Mouse (Mus musculus) neural tube, embryonic 13.5 days (tissue): ENCODE measurements around the gene 9530068E07Rik. TPM values are rescaled to one million over a fixed set of nuclear protein-coding genes. Genes with fewer than 3 reads are reported as not detected.
"Not testable (repeated sequence)": the region's sequence is repeated elsewhere in the genome, so short reads cannot be mapped to it uniquely, and the experiment has no call there.

Source experiments
- ATAC-seq: fragments of 200-750 bp; cut with Nextera tagmentation; 2 replicates; pipeline ENCODE4 v1.8.0; 2017; ENCODE audit warnings: low read depth, mild to moderate bottlenecking, moderate TSS enrichment, moderate library complexity
- H3K27ac ChIP-seq: fragments of 300-500 bp; sonication (generic); replicated peaks from 2 replicates; pipeline ENCODE4 v1.5.1; 2015; ENCODE audit warnings: moderate library complexity, mild to moderate bottlenecking, inconsistent platforms
- H3K27me3 ChIP-seq: fragments of 300-500 bp; sonication (generic); 2 replicates; pipeline ENCODE4 v1.6.1; 2015; ENCODE audit warnings: mild to moderate bottlenecking, inconsistent platforms
- H3K36me3 ChIP-seq: fragments of 300-500 bp; sonication (generic); 2 replicates; pipeline ENCODE4 v1.6.1; 2015; ENCODE audit warnings: mild to moderate bottlenecking, inconsistent platforms
- H3K4me1 ChIP-seq: fragments of 300-500 bp; sonication (generic); replicated peaks from 2 replicates; pipeline ENCODE4 v1.6.1; 2015; ENCODE audit warnings: inconsistent platforms
- H3K4me2 ChIP-seq: fragments of 300-500 bp; sonication (generic); 2 replicates; pipeline ENCODE4 v1.6.1; 2015; ENCODE audit warnings: inconsistent platforms, mild to moderate bottlenecking, moderate library complexity
- H3K4me3 ChIP-seq: fragments of 300-500 bp; sonication (generic); 2 replicates; pipeline ENCODE4 v1.5.1; 2015; ENCODE audit warnings: mild to moderate bottlenecking, inconsistent platforms
- H3K9ac ChIP-seq: fragments of 300-500 bp; sonication (generic); 2 replicates; pipeline ENCODE4 v1.6.1; 2015; ENCODE audit warnings: moderate library complexity, mild to moderate bottlenecking, inconsistent platforms
- H3K9me3 ChIP-seq: fragments of 300-500 bp; sonication (generic); 2 replicates; pipeline ENCODE4 v1.6.1; 2016; ENCODE audit warnings: inconsistent platforms
- WGBS: fragments of 180-500 bp; shearing (Covaris S2); methylation state at CpG from one replicate; pipeline ENCODE4 v1.1.7; 2015; 5-methylcytosine and 5-hydroxymethylcytosine counted together
- polyA plus RNA-seq: library from polyadenylated mRNA; unstranded; fragments of >200 nt; fragmentation: Nextera tagmentation; extraction: Ambion mirVana; gene quantifications from 2 replicates; pipeline ENCODE4 v1.2.1, GENCODE M21; 2015

The 9530068E07Rik gene
- polyA plus RNA-seq, 1 experiment from 2014 or later: 123 TPM

DNA sequence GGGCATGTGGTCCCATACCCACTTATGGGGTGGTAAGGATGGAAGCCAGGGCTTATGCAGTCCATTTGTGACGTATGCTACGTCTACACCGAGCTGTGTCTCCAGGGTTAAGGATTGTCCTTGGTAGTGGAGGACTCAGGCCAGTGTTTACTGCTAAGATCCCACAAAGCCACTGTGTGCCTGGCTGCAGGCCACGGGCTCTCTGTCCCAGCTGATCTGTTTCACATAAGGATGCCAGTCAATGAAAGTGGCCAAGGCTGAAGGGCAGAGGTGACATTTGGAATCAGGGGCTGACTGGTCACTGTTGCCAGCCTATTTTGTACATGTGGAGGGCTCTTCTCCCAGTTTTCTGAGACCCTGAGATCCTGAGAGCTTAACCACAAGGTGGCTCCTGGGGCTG, 18.6 kb upstream of the 9530068E07Rik start:
- Histone ChIP-seq H3K27me3 (no peaks in the 10 kb centered on the region), H3K4me3 (no peak overlapping the region), H3K9me3 (no peaks in the 10 kb centered on the region), H3K27ac (no peak overlapping the region), H3K9ac (no peak overlapping the region), H3K4me1 (peaks cover 8% of the 10 kb centered on the region; the same call in 1 of the 2 replicates), H3K36me3 (peaks cover 67% of the 10 kb centered on the region), H3K4me2 (no peak overlapping the region)
- ATAC-seq: no peak
- 87% methylated on average over 4 of the region's 4 CpGs for WGBS

DNA sequence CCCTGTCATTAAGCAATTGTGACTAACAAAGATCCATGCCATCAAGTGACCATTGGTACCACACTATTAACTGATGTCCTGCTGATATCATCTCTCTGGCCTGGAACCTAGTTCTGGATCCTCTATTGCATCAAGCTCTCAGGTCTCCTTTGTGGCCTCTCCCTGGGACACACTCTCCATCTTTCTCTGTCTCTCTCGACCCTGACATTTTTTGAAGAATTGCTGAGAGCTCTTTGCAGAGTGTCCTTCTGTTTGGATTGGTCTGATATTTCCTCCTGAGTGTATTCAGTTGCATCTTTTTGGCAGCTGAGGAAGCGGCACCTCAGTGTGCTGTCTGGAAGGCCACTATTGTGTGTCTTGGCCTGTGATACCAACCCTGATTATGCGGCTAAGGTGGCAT, 17.0 kb upstream of the 9530068E07Rik start:
- Histone ChIP-seq H3K4me1 (0 out of 2 replicates have a peak, but pooled peaks cover under 1% of the 10 kb centered on the region), H3K36me3 (peaks cover 83% of the 10 kb centered on the region)
- WGBS: 89% methylated on average over 3 of the region's 3 CpGs

DNA sequence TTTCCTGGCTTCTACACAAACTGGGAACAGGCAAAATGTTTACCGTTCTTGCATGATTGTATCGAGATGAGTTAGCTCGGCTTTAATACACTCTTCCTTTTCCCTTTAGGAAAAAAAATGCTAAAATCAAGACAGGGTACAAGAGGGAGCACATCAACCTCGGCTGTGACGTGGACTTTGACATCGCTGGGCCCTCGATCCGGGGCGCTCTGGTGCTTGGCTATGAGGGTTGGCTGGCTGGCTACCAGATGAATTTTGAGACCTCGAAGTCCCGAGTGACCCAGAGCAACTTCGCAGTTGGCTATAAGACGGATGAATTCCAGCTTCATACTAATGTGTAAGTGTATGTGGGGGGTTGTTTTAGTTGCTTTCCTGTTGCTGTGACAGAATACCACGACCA, 12.5 kb upstream of the 9530068E07Rik start:
- no peak for ATAC-seq
- Histone ChIP-seq H3K27me3 (no peaks in the 10 kb centered on the region), H3K36me3 (peaks cover 84% of the 10 kb centered on the region), H3K4me2 (no peak overlapping the region), H3K27ac (no peak overlapping the region), H3K9ac (no peak overlapping the region), H3K9me3 (no peaks in the 10 kb centered on the region), H3K4me3 (no peak overlapping the region), H3K4me1 (no peaks in the 10 kb centered on the region)
- WGBS: 95% methylated on average over 14 of the region's 14 CpGs

More for the DNA sequence above, 17.0 kb upstream of the 9530068E07Rik start:
- no peaks in the 10 kb centered on the region for H3K27me3 ChIP-seq
- H3K4me2 ChIP-seq: no peak overlapping the region
- no peak overlapping the region for H3K27ac ChIP-seq
- H3K4me3 ChIP-seq: no peak overlapping the region
- H3K9ac ChIP-seq: no peak overlapping the region
- no peaks in the 10 kb centered on the region for H3K9me3 ChIP-seq
- ATAC-seq: no peak

DNA sequence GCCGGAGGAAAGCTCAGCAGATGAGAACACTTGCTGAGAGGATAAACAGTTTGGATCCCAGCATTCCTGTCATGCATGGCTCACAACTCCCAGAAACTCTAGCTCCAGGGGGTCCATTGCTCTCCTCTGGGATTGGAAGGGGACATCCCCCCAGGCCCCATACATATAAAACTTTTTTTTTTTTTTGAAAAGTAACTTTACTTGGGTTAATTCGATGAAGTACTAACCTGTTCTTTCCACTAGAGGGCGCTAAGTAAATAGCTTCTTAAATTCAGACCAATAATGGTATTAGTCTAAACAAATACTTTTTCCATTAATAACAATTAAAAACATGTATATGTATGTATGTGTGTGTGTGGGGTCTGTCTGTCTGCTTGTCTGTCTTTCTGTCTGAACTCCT, 11.6 kb upstream of the 9530068E07Rik start:
- Histone ChIP-seq H3K36me3 (peaks cover 83% of the 10 kb centered on the region), H3K27me3 (no peaks in the 10 kb centered on the region), H3K9ac (no peak overlapping the region), H3K4me2 (no peak overlapping the region), H3K27ac (no peak overlapping the region), H3K9me3 (no peaks in the 10 kb centered on the region), H3K4me1 (no peaks in the 10 kb centered on the region), H3K4me3 (no peak overlapping the region)
- 56% methylated on average over 3 of the region's 3 CpGs for WGBS
- no peak for ATAC-seq

DNA sequence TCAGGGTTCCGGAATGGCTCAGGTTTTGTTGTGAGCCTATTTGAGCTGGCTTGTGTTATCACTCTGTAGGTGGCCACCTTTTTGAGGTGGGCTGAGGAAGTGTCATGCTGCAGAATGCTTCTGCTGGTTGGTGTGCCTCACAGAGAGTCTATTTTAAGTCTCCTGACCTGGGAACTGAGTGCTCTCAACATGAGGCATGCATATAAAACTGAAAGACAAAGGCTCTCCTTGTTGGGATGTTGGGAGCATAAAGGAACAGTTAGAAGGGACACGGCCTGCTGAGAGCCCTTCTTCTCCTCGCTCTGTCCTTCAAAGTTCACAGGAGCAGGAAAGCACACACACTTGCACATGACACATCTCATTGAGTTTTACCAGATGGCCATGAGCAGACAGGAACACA, 9.3 kb upstream of the 9530068E07Rik start:
- WGBS: 77% methylated on average over 3 of the region's 3 CpGs

DNA sequence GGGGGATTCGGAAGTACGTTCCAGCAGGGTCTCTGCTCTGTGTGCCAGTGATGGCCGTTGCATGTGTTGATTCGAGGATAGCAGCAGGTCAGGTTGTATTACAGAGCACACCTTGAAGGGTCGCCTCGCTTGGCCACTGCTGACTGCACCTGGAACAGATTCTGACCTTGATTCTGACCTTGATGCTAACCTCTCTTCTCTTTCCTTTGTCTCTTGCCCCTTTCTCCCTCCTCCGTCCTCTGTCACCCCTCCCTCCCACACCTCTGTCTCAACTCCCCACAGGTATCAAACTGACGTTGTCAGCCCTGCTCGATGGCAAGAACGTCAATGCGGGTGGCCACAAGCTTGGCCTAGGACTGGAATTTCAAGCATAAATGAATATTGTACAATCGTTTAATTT, 8.1 kb upstream of the 9530068E07Rik start:
- Histone ChIP-seq H3K36me3 (peaks cover 71% of the 10 kb centered on the region), H3K4me1 (no peaks in the 10 kb centered on the region), H3K27ac (no peak overlapping the region), H3K9ac (no peak overlapping the region), H3K9me3 (no peaks in the 10 kb centered on the region), H3K27me3 (no peaks in the 10 kb centered on the region), H3K4me3 (no peak overlapping the region), H3K4me2 (no peak overlapping the region)
- WGBS: 92% methylated on average over 12 of the region's 12 CpGs
- ATAC-seq: no peak

More for the DNA sequence above, 9.3 kb upstream of the 9530068E07Rik start:
- no peaks in the 10 kb centered on the region for H3K27me3 ChIP-seq
- H3K4me3 ChIP-seq: no peak overlapping the region
- H3K36me3 ChIP-seq: peaks cover 80% of the 10 kb centered on the region
- ATAC-seq: no peak
- no peaks in the 10 kb centered on the region for H3K4me1 ChIP-seq
- H3K27ac ChIP-seq: no peak overlapping the region
- no peak overlapping the region for H3K9ac ChIP-seq
- no peak overlapping the region for H3K4me2 ChIP-seq
- no peaks in the 10 kb centered on the region for H3K9me3 ChIP-seq

- not testable (repeated sequence) for H3K4me2 ChIP-seq, H3K27me3 ChIP-seq, H3K9me3 ChIP-seq, H3K4me1 ChIP-seq, ATAC-seq, H3K27ac ChIP-seq, H3K9ac ChIP-seq, H3K4me3 ChIP-seq
- peaks cover 63% of the 10 kb centered on the region for H3K36me3 ChIP-seq
- 93% methylated on average over 5 of the region's 5 CpGs for WGBS
Measured at GRCm38 (mm10) chr11:52388979-52389378, 7.2 kb upstream of the 9530068E07Rik start.

GRCm38 (mm10) chr11:52389933-52390332, 6.3 kb upstream of the 9530068E07Rik start:
- no peak for ATAC-seq
- Histone ChIP-seq H3K27ac (no peak overlapping the region), H3K36me3 (peaks cover 55% of the 10 kb centered on the region), H3K27me3 (no peaks in the 10 kb centered on the region), H3K4me2 (no peak overlapping the region), H3K4me3 (no peak overlapping the region), H3K4me1 (no peaks in the 10 kb centered on the region), H3K9ac (no peak overlapping the region), H3K9me3 (no peaks in the 10 kb centered on the region)
- WGBS: 91% methylated on average over 7 of the region's 7 CpGs

DNA sequence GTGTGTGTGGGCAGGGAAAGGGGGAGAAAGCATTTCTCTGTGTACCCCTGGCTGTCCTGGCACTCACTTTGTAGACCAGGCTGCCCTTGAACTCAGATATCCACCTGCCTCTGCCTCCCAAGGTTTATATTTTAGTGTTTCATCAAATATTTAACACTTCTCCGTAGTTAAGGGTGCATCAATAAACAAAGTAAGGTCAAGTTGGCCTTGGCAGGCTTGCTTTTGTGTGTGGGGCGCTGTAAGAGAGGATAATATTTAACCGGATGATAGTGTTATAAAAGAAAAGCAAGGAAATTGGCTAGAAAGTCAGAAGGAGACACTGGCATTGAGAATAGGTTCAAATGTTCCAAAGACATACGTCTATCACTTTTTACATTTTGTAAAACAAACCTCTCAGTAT, 1.7 kb upstream of the 9530068E07Rik start:
- Histone ChIP-seq H3K27me3 (no peaks in the 10 kb centered on the region), H3K27ac (no peak overlapping the region), H3K4me3 (no peak overlapping the region), H3K36me3 (peaks cover 11% of the 10 kb centered on the region), H3K4me2 (no peak overlapping the region), H3K4me1 (peaks cover 27% of the 10 kb centered on the region), H3K9ac (no peak overlapping the region), H3K9me3 (no peaks in the 10 kb centered on the region)
- no peak for ATAC-seq
- WGBS: 83% methylated on average over 4 of the region's 4 CpGs

DNA sequence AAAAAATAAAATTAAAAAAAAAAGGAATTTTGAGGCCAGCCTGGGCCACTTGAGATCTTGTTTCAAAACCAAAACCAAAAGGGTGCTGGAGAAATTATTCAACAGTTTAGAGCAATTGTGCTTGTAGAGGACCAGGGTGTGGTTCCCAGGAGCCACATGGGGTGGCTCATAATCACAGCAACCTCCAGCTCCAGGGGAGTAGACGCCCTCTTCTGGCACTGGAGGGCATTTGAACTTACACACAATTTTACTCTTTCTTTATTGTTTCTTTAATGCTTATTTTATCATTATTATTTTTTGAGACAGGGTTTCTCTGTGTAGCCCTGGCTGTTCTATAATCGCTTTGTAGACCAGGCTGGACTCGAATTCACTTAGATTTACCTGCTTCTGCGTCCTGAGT, 885 bp upstream of the 9530068E07Rik start:
- H3K36me3 ChIP-seq: peaks cover 2% of the 10 kb centered on the region; the same call in 1 of the 2 replicates
- peak overlapping the region; percentile 97; the same call in 1 of the 2 replicates for H3K4me3 ChIP-seq
- no peaks in the 10 kb centered on the region for H3K27me3 ChIP-seq
- 34% methylated on average over 4 of the region's 4 CpGs for WGBS
- no peak overlapping the region for H3K27ac ChIP-seq
- no peaks in the 10 kb centered on the region for H3K9me3 ChIP-seq
- no peak for ATAC-seq
- 0 out of 2 replicates have a peak overlapping the region, but pooled peaks have one; percentile 83 for H3K4me2 ChIP-seq
- no peak overlapping the region for H3K9ac ChIP-seq
- peaks cover 35% of the 10 kb centered on the region for H3K4me1 ChIP-seq

DNA sequence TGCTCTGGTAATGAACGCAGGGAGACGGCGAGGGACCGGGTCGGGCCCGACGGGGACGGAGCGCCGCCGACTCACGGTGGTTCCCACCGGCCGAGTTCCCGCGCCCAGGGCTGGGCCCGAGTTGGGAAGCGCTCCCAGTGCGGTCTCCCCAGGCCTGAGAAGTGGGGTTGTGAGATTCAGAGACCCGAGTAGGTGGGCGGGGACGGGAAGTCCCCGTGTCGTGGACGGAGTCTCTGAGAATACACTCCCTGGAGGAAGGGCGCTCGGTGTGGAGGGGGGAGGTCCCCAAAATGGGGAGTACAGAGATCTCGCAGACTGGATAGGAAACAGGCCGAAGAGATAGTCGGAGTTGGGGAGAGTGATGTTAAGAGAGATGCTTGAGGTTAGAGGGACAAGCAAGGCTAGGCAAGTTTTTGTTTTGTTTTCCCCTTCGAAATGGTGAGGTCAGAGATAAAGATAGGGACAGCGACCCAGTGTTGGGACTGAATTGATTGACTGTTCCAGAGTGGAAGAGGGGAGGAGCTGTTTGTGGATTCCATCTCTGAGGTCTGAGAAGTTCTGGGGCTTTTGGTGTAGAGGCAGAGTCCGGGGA, 465 bp downstream of the 9530068E07Rik start:
- no peaks in the 10 kb centered on the region for H3K27me3 ChIP-seq
- WGBS: 1% methylated on average over 32 of the region's 33 CpGs
- peaks cover 41% of the 10 kb centered on the region for H3K4me1 ChIP-seq
- H3K4me3 ChIP-seq: peak overlapping the region; percentile 97
- peak overlapping the region; percentile 96 for H3K9ac ChIP-seq
- peak overlapping the region; percentile 93 for H3K27ac ChIP-seq
- ATAC-seq: peak; percentile 74
- H3K36me3 ChIP-seq: no peaks in the 10 kb centered on the region
- no peaks in the 10 kb centered on the region for H3K9me3 ChIP-seq
- peak overlapping the region; percentile 83 for H3K4me2 ChIP-seq

- Histone ChIP-seq H3K4me3 (peak overlapping the region; percentile 97), H3K4me1 (peaks cover 41% of the 10 kb centered on the region), H3K4me2 (peak overlapping the region; percentile 83), H3K27ac (no peak overlapping the region), H3K36me3 (no peaks in the 10 kb centered on the region), H3K27me3 (no peaks in the 10 kb centered on the region), H3K9ac (peak overlapping the region; percentile 96), H3K9me3 (no peaks in the 10 kb centered on the region)
- ATAC-seq: no peak
- 84% methylated on average over 4 of the region's 4 CpGs for WGBS
Measured at GRCm38 (mm10) chr11:52397385-52397987, 1.3 kb downstream of the 9530068E07Rik start.

DNA sequence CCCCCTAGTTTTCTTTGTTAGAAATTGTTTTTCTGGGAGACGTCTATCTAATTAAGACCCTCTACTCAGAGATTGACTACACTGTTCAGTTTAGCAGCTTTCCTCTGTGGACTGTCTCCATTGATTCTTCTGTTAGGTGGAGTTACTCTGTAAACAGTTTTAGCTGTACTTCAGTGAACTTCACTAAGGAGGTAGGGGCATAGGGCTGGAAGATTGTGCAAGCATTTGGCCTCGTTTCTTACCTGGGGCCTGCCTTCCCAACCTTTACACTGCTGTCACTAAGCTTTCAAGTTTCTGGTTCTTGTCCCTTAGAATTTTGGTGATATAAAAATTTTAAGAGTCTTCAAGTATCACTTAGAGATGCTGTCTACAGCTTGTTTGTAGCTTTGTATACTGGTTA, 5.2 kb downstream of the 9530068E07Rik start:
- peaks cover 30% of the 10 kb centered on the region for H3K36me3 ChIP-seq
- peaks cover 36% of the 10 kb centered on the region for H3K4me1 ChIP-seq
- WGBS: 79% methylated on average over 2 of the region's 2 CpGs
- no peaks in the 10 kb centered on the region for H3K27me3 ChIP-seq
- no peak overlapping the region for H3K9ac ChIP-seq
- H3K4me2 ChIP-seq: no peak overlapping the region
- ATAC-seq: no peak
- H3K27ac ChIP-seq: no peak overlapping the region
- H3K4me3 ChIP-seq: no peak overlapping the region
- no peaks in the 10 kb centered on the region for H3K9me3 ChIP-seq
